8 mouse cellular contexts compared by ENCODE assay signal in genomic region chr3:124930773-124931607, GRCm38 (mm10).
DNase-seq lines count a peak whose midpoint lies in the region; ATAC-seq and TF ChIP-seq lines count a peak whose summit lies in the region.
"Had no signal": no experiment of that assay in that cellular context is flagged by ENCODE, and none has a peak within 500 bp of the region (broad histone marks: within the 10 kb centered on the region; RNA-seq: fewer than 3 reads in every experiment).

No protein-coding gene starts in this region.

- H3K4me3 ChIP-seq in hindbrain, embryonic 12.5 days: no peak overlapping the region
- H3K4me3 ChIP-seq in midbrain, embryonic 10.5 days: no peak overlapping the region
- H3K4me3 ChIP-seq in liver, embryonic 11.5 days (ENCODE audit: low read depth, low read length): no peak overlapping the region

- no peaks in the 10 kb centered on the region for H3K4me1 ChIP-seq in hindbrain, embryonic 12.5 days
- H3K4me1 ChIP-seq in midbrain, embryonic 10.5 days: peaks cover 7% of the 10 kb centered on the region
- H3K4me1 ChIP-seq in liver, embryonic 11.5 days (replicated peaks; ENCODE audit: control insufficient read depth, insufficient read depth, low read length): no peaks in the 10 kb centered on the region

- peak overlapping the region; percentile 28 for H3K4me2 ChIP-seq in hindbrain, embryonic 12.5 days (replicated peaks)
- no peak overlapping the region for H3K4me2 ChIP-seq in liver, embryonic 11.5 days

- H3K27ac ChIP-seq in hindbrain, embryonic 12.5 days: peak overlapping the region; percentile 66
- peak overlapping the region; percentile 57 for H3K27ac ChIP-seq in midbrain, embryonic 10.5 days (replicated peaks)
- H3K27ac ChIP-seq in liver, embryonic 11.5 days (ENCODE audit: low read depth, low read length): no peak overlapping the region
- H3K27ac ChIP-seq: liver, embryonic 14.5 days had no signal

- DNase-seq in brain, embryonic 14.5 days (ENCODE audit: low read depth): peak; percentile 68
- DNase-seq in embryo, embryonic 10 days (ENCODE audit: low spot score): peak; percentile 17
- DNase-seq in midbrain, embryonic 10.5 days (ENCODE audit: low spot score): peak; percentile 17
- no peak for DNase-seq in liver, embryonic 11.5 days (ENCODE audit: low spot score)
- no peak for DNase-seq in urinary bladder, adult 18-20 months (ENCODE audit: low spot score in 2 of 2)

- no peaks in the 10 kb centered on the region for H3K27me3 ChIP-seq in hindbrain, embryonic 12.5 days
- H3K27me3 ChIP-seq in midbrain, embryonic 10.5 days (ENCODE audit: low read depth, poor library complexity, severe bottlenecking): no peaks in the 10 kb centered on the region
- no peaks in the 10 kb centered on the region for H3K27me3 ChIP-seq in liver, embryonic 11.5 days (replicated peaks; ENCODE audit: control insufficient read depth, insufficient read depth, low read length)

- TF ChIP-seq CTCF in brain, embryonic 14.5 days (IDR thresholded peaks at IDR 0.05; ENCODE audit: borderline replicate concordance, extremely low read depth, insufficient read depth, insufficient read length): no peak

- no peaks in the 10 kb centered on the region for H3K9me3 ChIP-seq in hindbrain, embryonic 12.5 days (replicated peaks)
- no peaks in the 10 kb centered on the region for H3K9me3 ChIP-seq in midbrain, embryonic 10.5 days (replicated peaks)
- no peaks in the 10 kb centered on the region for H3K9me3 ChIP-seq in liver, embryonic 11.5 days (ENCODE audit: control insufficient read depth, low read length)

- no peak for TF ChIP-seq POLR2A in brain, embryonic 14.5 days (IDR thresholded peaks at IDR 0.05; ENCODE audit: borderline replicate concordance, extremely low read depth, insufficient read depth, insufficient read length, poor library complexity, severe bottlenecking)

- WGBS in hindbrain, embryonic 12.5 days: 41% methylated on average over 15 of the region's 15 CpGs
- WGBS in midbrain, embryonic 10.5 days: 63% methylated on average over 15 of the region's 15 CpGs
- WGBS in liver, embryonic 11.5 days: 64% methylated on average over 15 of the region's 15 CpGs

- no peak overlapping the region for H3K9ac ChIP-seq in hindbrain, embryonic 12.5 days
- no peak overlapping the region for H3K9ac ChIP-seq in liver, embryonic 11.5 days (ENCODE audit: low read depth, low read length)
- H3K9ac ChIP-seq: liver, embryonic 14.5 days had no signal

- ATAC-seq in hindbrain, embryonic 12.5 days (ENCODE audit: low FRiP score): peak; percentile 87
- ATAC-seq in liver, embryonic 11.5 days (replicated peaks; ENCODE audit: low FRiP score): no peak
- ATAC-seq in megakaryocyte-erythroid progenitor cell, adult 5-6 weeks (replicated peaks; ENCODE audit: low FRiP score, low TSS enrichment, poor library complexity, severe bottlenecking): no peak

- H3K36me3 ChIP-seq in hindbrain, embryonic 12.5 days: no peaks in the 10 kb centered on the region
- no peaks in the 10 kb centered on the region for H3K36me3 ChIP-seq in midbrain, embryonic 10.5 days
- H3K36me3 ChIP-seq in liver, embryonic 11.5 days (ENCODE audit: control insufficient read depth, insufficient read depth, low read length): no peaks in the 10 kb centered on the region

Comparison
In these comparisons a context has a peak if more than half of its experiments do, and no peak if none do; other contexts are left out.
1. DNase-seq: peak in brain, embryonic 14.5 days (single experiment), embryo, embryonic 10 days (single experiment) and midbrain, embryonic 10.5 days (single experiment); none in liver, embryonic 11.5 days (single experiment) and urinary bladder, adult 18-20 months (0 of 2).